Mouse (Mus musculus) intestine, postnatal 0 days (tissue): ENCODE measurements around the gene Cdk7. TPM values are rescaled to one million over a fixed set of nuclear protein-coding genes. Genes with fewer than 3 reads are reported as not detected.
A peak's percentile ranks its signal among the peaks of the same experiment; 100 is the strongest.
"Not testable (repeated sequence)": the region's sequence is repeated elsewhere in the genome, so short reads cannot be mapped to it uniquely, and the experiment has no call there.

Experiments
- ATAC-seq: fragments of 200-750 bp; cut with Nextera tagmentation; 2 replicates; pipeline ENCODE4 v1.8.0; 2017; ENCODE audit warnings: mild to moderate bottlenecking, moderate TSS enrichment, moderate library complexity
- H3K27ac ChIP-seq: fragments of 300-500 bp; sonication (generic); 2 replicates; pipeline ENCODE4 v1.5.1; 2014; ENCODE audit warnings: mild to moderate bottlenecking, low read depth, low read length, moderate library complexity
- H3K27me3 ChIP-seq: fragments of 300-500 bp; sonication (generic); replicated peaks from 2 replicates; pipeline ENCODE4 v1.6.1; 2014; ENCODE audit warnings: low read length, mixed read lengths; ENCODE audit not compliant: control insufficient read depth, insufficient read depth
- H3K36me3 ChIP-seq: fragments of 300-500 bp; sonication (generic); 2 replicates; pipeline ENCODE4 v1.6.1; 2014; ENCODE audit warnings: mild to moderate bottlenecking, moderate library complexity; ENCODE audit not compliant: control insufficient read depth, insufficient read depth
- H3K4me1 ChIP-seq: fragments of 300-500 bp; sonication (generic); replicated peaks from 2 replicates; pipeline ENCODE4 v1.6.1; 2014; ENCODE audit warnings: antibody characterized with exemption, low read length, mixed read lengths; ENCODE audit not compliant: control insufficient read depth, insufficient read depth
- H3K4me2 ChIP-seq: fragments of 300-500 bp; sonication (generic); replicated peaks from 2 replicates; pipeline ENCODE4 v1.6.1; 2014; ENCODE audit warnings: low read depth, mild to moderate bottlenecking, moderate library complexity
- H3K4me3 ChIP-seq: fragments of 300-500 bp; sonication (generic); 2 replicates; pipeline ENCODE4 v1.5.1; 2014; ENCODE audit warnings: low read depth, low read length
- H3K9ac ChIP-seq: fragments of 300-500 bp; sonication (generic); 2 replicates; pipeline ENCODE4 v1.6.1; 2014; ENCODE audit warnings: mild to moderate bottlenecking, low read depth, low read length
- H3K9me3 ChIP-seq: fragments of 300-500 bp; sonication (generic); 2 replicates; pipeline ENCODE4 v1.6.1; 2016; ENCODE audit warnings: mixed run types; ENCODE audit not compliant: control insufficient read depth
- CTCF ChIP-seq: sonication (generic); IDR thresholded peaks from 2 replicates; pipeline ENCODE4 v1.5.1; 2016; ENCODE audit warnings: low read depth, mild to moderate bottlenecking, control low read depth, antibody characterized with exemption, moderate library complexity
- whole genome bisulfite sequencing: fragments of 180-500 bp; shearing (Covaris S2); extraction: QIAGEN DNeasy Blood & Tissue Kit; methylation state at CpG from one replicate; pipeline ENCODE4 v1.1.7; 2014; 5-methylcytosine and 5-hydroxymethylcytosine counted together
- polyA plus RNA-seq: library from polyadenylated mRNA; unstranded; fragments of >200 nt; fragmentation: Nextera tagmentation; extraction: Ambion mirVana; gene quantifications from 2 replicates; pipeline ENCODE4 v1.2.1, GENCODE M21; 2015

The Cdk7 gene
- polyA plus RNA-seq, 1 experiment from 2014 or later, result 44.3 TPM

- Histone ChIP-seq H3K9ac (peak overlapping the region; percentile 81), H3K27ac (peak overlapping the region; percentile 94), H3K9me3 (no peaks in the 10 kb centered on the region), H3K36me3 (peaks cover 11% of the 10 kb centered on the region; the same call in 1 of the 2 replicates), H3K4me3 (peak overlapping the region; percentile 92), H3K4me1 (no peaks in the 10 kb centered on the region), H3K4me2 (peak overlapping the region; percentile 80), H3K27me3 (no peaks in the 10 kb centered on the region)
- peak; percentile 78 for ATAC-seq
- WGBS, result under 1% methylated on average over 30 of the region's 30 CpGs
- TF ChIP-seq CTCF, result no peak
Measured at GRCm38 (mm10) chr13:100730153-100730860, 432 bp downstream of the Cdk7 start.

- not testable (repeated sequence) for H3K27me3 ChIP-seq, H3K4me3 ChIP-seq, H3K4me2 ChIP-seq, H3K4me1 ChIP-seq, H3K9ac ChIP-seq, H3K9me3 ChIP-seq, ATAC-seq, H3K27ac ChIP-seq
- WGBS, result 94% methylated on average over 4 of the region's 4 CpGs
- H3K36me3 ChIP-seq, result peaks cover 12% of the 10 kb centered on the region; the same call in 1 of the 2 replicates
- TF ChIP-seq CTCF, result 0 out of 2 replicates have a peak, but pooled peaks have one; percentile 15
Measured at GRCm38 (mm10) chr13:100728530-100728929, 2.2 kb downstream of the Cdk7 start.

DNA sequence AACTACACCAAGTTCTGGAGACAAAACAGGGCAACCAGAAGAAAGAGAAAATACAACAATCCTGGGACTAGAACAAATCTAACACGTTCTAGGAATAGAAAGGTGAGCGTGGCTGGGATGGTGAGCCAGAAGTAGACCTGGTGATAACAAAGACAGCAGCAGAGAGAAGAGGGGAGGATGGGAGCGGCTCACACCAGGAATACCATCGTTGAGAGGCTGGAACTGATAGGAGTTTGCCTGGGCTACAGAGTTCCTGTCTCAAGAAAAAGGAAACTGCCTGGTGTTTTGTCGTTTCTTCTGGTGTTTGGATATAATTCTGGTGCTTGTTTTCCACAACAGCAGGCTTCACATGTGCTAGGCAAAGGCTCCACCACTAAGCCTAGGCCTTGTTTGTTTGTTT, 2.7 kb downstream of the Cdk7 start:
- no peak overlapping the region for H3K9ac ChIP-seq

GRCm38 (mm10) chr13:100725194-100725593, 5.5 kb downstream of the Cdk7 start:
- WGBS, result 86% methylated on average over 10 of the region's 10 CpGs

More for the DNA sequence above, 2.7 kb downstream of the Cdk7 start:
- no peak for ATAC-seq
- peaks cover 12% of the 10 kb centered on the region; the same call in 1 of the 2 replicates for H3K36me3 ChIP-seq
- H3K4me3 ChIP-seq, result no peak overlapping the region
- H3K4me2 ChIP-seq, result no peak overlapping the region
- no peaks in the 10 kb centered on the region for H3K9me3 ChIP-seq
- no peaks in the 10 kb centered on the region for H3K27me3 ChIP-seq
- no peak for TF ChIP-seq CTCF
- H3K4me1 ChIP-seq, result no peaks in the 10 kb centered on the region
- WGBS, result 88% methylated on average over 5 of the region's 5 CpGs
- no peak overlapping the region for H3K27ac ChIP-seq

DNA sequence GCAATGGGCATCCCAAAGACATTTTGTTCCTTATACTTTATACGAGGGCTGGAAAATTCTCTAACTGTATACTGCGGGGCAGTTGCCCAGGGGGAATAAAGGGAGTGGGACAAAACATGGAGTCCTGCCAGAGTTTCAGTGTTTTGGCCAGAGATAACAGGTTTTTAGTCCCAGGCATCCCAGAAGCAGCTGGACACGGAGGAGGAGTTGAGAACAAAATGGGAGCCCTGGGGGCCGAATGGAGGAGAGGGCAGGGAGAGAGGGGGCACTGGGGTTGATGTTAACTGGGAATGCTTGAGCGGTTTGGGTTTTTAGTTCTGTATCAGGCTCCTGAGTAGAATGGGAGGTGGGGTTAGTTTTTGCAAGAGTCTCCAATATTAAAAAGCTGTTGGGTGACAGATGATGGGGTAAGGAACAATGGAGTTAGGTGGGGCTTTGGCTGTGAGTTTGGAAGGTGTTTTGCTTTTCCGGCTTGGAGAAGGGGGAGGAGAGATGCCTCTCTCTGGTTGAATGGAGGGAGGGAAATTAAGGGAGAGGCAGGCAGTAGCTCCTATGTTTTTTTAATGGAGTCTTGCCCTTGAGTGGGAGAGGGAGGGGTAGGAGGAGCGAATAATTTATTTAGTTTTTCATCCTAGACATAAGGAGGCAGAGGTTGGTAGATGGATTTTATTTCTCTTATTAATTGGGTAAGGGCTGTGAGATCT, 6.5 kb downstream of the Cdk7 start:
- WGBS, result 83% methylated on average over 7 of the region's 7 CpGs
- no peak overlapping the region for H3K4me3 ChIP-seq
- no peak for TF ChIP-seq CTCF
- ATAC-seq, result no peak
- H3K4me2 ChIP-seq, result no peak overlapping the region
- no peak overlapping the region for H3K27ac ChIP-seq
- H3K9me3 ChIP-seq, result no peaks in the 10 kb centered on the region
- H3K27me3 ChIP-seq, result no peaks in the 10 kb centered on the region
- no peak overlapping the region for H3K9ac ChIP-seq
- H3K36me3 ChIP-seq, result peaks cover 28% of the 10 kb centered on the region
- no peaks in the 10 kb centered on the region for H3K4me1 ChIP-seq

More at GRCm38 (mm10) chr13:100725194-100725593, 5.5 kb downstream of the Cdk7 start:
- Histone ChIP-seq H3K4me3 (no peak overlapping the region), H3K9me3 (no peaks in the 10 kb centered on the region), H3K27me3 (no peaks in the 10 kb centered on the region), H3K4me2 (no peak overlapping the region), H3K36me3 (peaks cover 28% of the 10 kb centered on the region), H3K9ac (no peak overlapping the region), H3K4me1 (no peaks in the 10 kb centered on the region), H3K27ac (no peak overlapping the region)
- no peak for ATAC-seq
- TF ChIP-seq CTCF, result no peak

- Histone ChIP-seq H3K27ac (no peak overlapping the region), H3K9ac (no peak overlapping the region), H3K4me3 (no peak overlapping the region), H3K9me3 (no peaks in the 10 kb centered on the region), H3K36me3 (peaks cover 39% of the 10 kb centered on the region), H3K4me1 (no peaks in the 10 kb centered on the region), H3K4me2 (no peak overlapping the region), H3K27me3 (no peaks in the 10 kb centered on the region)
- TF ChIP-seq CTCF, result no peak
- no peak for ATAC-seq
- 95% methylated on average over 5 of the region's 5 CpGs for WGBS
Measured at GRCm38 (mm10) chr13:100721656-100722055, 9.1 kb downstream of the Cdk7 start.
